Mouse (Mus musculus): ENCODE measurements around the gene Rho.
A peak's percentile ranks its signal among the peaks of the same experiment; 100 is the strongest.

Gene Rho

DNA sequence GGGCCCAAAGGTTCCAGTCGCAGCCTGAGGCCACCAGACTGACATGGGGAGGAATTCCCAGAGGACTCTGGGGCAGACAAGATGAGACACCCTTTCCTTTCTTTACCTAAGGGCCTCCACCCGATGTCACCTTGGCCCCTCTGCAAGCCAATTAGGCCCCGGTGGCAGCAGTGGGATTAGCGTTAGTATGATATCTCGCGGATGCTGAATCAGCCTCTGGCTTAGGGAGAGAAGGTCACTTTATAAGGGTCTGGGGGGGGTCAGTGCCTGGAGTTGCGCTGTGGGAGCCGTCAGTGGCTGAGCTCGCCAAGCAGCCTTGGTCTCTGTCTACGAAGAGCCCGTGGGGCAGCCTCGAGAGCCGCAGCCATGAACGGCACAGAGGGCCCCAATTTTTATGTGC is at the start of gene Rho:
Gene Rho (plus strand): TSS at position 110 of the 400 bp plus-strand sequence.
- DNase-seq (ENCODE audit: low read depth, low spot score), result no peak

DNA sequence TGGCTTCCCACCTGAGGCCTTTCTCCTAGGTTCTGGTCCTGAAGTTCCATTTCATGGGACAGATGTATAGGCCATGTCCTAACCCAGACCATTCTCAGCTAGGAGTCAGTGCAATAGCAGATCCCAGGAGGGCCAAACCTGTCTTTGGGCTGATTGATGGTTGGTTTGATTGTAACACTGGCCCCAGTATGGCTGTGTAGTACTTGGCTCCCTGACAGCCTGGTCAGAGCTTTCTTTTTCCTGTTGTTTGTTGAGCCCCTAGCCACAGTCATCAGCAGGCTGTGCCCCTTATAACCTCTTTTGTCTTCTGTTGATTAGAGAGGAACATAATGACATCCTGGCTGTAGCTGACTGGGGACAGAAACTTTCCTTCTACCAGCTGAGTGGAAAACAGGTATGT is 47.5 kb upstream of the Rho start:
- no peak for DNase-seq (ENCODE audit: low read depth, low spot score)

DNA sequence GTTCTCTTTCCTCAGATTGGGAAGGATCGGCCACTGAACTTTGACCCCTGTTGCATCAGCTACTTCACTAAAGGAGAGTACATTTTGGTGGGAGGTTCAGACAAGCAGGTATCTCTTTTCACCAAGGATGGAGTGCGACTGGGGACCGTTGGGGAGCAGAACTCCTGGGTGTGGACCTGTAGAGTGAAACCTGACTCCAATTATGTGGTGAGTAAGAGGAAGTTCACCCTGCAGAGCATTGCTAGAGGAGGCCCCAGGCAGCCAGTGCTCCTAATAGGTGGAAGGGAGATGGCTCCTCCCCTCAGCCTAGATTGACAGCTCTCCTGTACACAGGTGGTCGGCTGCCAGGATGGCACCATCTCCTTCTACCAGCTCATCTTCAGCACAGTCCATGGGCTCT is 44.7 kb upstream of the Rho start:
- DNase-seq (ENCODE audit: low read depth, low spot score), result peak; percentile 79

DNA sequence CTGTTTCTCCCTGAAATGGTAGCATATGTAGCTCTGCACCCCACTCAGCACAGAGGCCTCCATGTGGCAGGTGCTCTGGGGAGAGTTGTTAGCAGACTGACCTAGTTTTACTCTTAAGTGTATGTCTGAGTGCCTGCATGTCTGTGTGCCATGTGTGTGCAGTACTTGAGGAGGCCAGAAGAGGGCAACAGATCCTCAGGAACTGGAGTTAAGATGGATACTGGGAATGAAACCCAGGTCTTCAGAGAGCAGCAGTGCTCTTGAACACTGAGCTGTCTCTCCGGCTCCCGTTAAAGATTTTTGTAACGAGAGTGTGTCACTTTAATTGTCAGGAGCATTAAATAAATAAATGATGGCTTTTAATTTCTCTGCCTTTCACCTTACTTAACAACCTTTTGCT is 43.3 kb upstream of the Rho start:
- DNase-seq (ENCODE audit: low read depth, low spot score), result peak; percentile 79

DNA sequence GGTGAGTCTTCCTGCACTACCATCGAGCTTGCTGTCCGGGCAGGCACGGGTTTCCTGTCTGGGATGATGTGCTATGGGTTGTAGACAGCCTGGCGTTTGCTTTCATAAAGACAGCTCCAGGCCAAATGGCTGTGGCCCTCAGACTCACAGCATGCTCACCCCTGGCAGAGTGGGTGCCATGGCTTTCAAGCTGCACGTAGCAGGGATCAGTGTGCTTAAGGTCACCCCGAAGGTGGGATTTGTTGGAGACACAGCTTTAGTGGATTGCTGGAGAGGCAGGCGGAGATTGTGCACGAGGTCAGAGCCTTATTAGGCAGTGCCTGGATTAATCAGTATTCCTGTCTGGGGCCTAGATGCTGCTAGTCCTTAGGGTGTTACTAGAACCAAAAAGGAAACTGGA is 40.9 kb upstream of the Rho start:
- no peak for DNase-seq (ENCODE audit: low read depth, low spot score)

DNA sequence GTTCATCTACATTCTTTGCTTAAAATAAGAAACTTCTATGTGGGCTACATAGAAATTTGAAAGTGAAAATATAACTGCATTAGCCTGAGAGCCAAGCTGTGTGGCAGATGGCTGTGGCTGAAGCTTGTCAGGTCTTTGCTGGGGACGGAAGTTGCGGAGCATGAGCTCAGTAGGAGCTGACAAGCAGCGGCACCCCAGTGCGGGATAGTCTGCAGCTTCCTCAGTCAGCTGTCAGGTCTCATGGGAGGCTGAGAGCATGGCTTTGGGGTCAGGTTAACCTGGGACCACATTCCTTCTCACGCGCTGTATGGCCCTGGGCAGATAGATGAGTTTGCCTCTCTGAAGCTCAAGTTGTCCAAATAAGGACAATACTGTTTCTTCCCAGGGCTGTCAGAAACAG is 40.5 kb upstream of the Rho start:
- no peak for DNase-seq (ENCODE audit: low read depth, low spot score)

DNA sequence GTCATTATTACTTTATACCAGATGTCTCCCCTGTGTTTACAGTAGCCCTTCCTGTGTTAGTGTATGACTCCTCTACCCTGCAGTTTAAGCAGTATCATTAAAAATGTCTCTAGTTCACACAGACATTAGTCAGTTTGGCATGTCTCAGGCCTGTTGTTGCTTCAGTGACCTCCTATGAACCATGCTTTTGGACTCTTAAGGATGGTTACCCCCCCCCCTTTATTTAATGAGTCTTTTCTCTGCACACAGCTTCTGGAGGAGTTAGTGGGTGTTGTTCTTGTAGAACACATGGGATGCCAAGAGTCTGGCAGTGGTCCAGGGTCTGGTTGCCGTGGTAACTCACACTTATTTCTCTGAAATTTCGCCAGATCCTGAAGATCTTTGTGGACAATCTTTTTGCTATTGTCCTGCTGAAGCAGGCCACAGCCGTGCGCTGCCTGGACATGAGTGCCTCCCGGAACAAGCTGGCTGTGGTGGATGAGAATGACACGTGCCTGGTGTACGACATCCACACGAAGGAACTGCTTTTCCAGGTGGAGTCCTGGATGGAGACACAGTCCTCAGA is 40.0 kb upstream of the Rho start:
- no peak for DNase-seq (ENCODE audit: low read depth, low spot score)

DNA sequence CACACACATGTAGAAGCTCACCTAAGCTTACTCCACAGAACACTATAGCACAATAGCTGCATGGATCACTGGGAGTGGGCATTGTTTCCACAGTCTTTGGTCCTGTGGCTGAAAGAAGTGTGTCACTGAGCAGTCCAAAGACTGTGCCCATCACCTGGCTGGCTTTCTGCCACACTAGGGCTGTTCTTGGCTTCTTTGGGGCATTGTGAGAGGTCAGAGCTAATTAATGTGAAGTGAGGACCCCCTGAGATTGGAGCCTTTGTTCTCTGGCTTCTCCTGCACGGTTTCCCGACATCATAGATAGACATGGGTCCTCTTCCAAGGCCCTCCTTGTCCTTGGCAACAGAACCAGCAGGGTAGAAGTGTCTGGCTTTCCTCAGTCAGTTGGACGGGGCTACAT is 39.2 kb upstream of the Rho start:
- no peak for DNase-seq (ENCODE audit: low read depth, low spot score)

DNA sequence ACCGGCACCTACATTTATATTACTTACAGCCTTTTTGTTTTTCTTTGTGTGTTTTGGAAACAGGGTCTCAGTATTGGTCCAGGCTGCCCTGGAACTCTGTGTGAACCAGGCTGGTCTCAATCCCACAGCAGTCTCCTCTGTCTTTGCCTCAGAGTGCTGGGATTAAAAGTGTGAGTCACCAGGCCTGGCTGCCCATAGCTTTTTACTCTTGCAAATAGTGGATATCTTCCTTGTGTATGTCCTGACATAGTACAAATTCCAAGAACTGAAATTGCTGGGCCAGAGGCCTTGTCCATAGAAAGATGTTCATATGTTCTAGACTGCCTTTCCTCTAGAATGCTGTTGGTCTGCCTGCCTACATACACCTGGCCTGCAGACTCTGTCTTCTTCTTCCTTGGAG is 35.2 kb upstream of the Rho start:
- DNase-seq (ENCODE audit: low read depth, low spot score), result no peak

DNA sequence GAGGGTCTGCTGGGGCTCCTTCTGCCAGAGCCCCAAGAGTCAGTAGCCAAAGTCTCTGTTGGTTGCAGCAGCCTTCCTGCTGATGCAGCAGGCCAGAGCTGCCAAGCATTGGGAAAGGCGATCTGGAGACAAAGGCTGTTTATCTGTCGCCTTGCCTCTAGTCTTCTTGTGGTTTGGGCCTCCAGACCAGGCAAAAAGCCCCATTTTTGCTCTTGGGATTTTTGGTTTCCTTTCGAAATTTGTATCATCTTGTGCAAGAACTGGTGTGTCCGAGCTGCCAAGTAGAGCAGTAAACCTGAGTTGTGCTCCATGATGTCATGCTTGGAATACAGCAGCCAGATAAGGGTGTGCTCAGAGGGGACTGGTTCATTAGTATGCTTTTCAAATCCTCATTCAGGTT is 34.4 kb upstream of the Rho start:
- DNase-seq (ENCODE audit: low read depth, low spot score), result no peak

DNA sequence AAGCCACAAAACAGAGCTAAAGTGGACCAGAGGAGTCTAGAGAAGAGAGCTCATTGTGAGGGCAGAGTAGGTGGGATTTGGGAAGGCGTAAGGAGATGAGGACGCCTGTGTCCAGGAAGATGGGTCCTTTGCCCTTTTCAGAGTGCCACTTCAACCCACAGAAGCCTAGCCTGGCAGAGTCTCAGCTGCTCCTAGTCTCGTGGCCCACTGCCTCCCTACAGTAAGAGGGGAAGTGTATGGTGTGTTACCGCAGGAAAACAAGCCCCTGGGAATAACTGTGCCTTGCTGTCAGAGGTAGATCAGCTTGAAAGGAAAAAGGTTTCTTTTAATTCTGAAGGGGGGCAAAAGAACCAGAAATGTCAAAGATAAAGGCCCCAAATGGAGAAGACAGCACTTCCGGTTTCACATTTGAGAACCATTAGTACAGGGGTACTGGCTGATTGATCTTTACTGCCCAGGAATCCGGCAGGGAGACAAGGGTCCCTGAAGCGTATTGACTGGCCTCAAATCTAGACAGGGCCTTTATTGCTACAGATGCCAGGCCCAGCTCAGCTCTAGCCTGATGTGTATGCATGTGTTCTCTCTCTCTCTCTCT is 33.5 kb upstream of the Rho start:
- DNase-seq (ENCODE audit: low read depth, low spot score), result no peak

DNA sequence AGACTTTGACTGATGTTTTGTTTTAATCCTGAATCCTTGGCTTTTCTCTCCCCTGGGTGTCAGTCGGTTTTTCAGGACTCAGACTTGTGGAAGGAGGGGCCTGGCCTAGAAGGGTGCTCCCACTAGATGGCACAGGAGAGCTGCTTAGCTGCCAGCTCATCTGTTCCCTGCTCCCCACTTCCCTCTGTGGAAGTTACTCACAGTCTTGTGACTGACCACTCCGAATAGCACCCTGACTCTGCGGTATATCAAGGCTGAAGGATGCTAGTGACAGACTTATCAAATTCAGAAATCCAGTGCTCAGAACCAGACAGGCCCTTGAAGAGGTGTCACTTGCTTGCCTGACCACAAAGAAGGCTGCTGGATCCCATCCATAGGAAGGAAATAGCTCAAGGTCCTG is 30.5 kb upstream of the Rho start:
- DNase-seq (ENCODE audit: low read depth, low spot score), result no peak

DNA sequence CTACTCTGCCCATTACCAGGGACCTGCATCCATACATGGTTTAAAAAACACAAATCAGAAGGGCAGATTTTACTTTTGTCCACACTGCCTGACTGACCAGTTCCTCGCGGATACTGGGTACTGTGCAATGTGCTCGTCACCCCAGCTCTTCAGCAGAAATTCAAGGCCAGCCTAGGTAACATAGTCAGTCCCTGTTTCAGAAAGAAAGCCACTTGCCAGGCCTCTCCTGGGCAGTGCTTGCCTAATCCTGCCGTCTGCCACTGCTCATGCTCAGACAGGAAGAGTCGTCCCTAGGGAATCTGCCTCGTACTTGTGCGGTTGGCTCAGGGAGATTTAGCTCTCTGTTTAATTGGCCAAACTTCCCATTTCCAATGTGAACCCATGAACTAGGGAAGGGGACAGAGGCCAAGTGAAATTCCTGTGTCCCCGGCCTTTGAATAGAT is 30.0 kb upstream of the Rho start:
- no peak for DNase-seq (ENCODE audit: low read depth, low spot score)

DNA sequence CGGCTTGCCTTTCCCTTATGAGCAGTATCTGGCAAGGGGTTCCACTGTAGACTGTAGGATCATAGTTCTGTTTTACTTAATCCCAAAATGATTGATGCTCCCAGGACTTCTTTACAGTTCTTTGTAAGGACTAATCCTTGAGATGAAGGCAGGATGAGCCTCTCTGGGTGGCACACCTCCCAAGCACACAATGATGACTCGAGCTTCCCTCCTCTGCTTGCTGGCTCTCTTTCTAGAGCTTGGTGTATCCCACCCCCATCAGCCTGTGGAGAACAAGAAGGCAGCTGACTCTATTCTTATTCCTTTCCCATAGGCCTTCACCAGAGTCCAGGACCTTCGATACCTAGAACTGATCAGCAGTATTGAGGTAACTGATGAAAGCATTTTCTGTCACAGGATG is 29.0 kb upstream of the Rho start:
- DNase-seq (ENCODE audit: low read depth, low spot score), result no peak

DNA sequence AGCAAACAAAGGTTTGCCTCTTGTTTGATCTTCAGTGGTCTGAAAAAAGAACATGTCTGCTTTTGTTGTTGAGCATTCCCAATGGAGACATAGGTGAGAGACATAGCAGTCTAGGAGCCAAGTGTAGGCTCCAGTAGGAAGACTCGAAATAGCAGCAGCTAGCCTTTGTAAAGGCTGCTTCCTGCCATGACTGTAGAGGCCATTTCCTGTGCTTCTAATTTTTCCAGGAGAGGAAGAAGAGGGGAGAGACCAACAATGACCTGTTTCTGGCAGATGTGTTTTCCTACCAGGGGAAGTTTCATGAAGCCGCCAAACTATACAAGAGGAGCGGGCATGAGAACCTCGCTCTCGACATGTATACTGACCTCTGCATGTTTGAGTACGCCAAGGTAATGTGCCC is 26.0 kb upstream of the Rho start:
- DNase-seq (ENCODE audit: low read depth, low spot score), result no peak

DNA sequence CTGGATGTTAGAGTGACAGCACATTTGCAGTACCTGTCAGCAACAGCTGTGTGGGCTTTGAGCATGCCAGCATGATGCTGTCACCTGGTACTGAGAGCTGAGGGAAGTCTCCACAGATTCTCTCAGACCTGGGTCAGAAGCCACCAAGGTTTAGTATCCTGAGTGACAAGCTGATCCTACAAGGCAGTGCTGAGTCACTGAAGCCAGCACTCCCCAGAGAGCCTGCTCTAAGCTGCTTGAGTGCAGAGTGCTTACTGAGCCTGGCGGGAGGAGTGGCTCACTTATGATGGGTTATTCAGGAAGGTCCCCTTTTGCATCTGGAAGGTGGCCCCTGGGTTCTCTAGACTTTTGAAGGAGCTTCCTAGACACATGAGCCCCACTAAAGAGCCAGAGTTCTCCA is 25.1 kb upstream of the Rho start:
- no peak for DNase-seq (ENCODE audit: low read depth, low spot score)

DNA sequence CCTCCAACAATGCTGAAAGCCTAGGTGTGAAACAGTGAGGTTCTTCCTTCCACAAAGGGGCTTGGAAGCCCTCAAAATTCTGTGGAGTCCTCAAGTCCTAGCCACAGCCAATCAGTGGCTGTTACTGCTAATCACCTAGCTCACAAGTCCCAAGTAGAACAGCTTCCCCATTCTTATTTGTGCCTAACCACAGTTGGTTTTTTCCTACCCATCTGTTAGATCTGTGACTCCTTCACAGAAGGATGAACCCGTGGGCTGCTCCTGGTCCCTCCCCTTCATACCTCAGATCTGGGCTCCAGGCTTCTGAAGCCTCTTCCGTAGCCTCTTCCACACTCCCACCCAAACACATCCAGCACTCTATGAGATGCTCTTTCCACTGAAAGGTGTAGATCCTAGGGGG is 24.7 kb upstream of the Rho start:
- DNase-seq (ENCODE audit: low read depth, low spot score), result no peak

DNA sequence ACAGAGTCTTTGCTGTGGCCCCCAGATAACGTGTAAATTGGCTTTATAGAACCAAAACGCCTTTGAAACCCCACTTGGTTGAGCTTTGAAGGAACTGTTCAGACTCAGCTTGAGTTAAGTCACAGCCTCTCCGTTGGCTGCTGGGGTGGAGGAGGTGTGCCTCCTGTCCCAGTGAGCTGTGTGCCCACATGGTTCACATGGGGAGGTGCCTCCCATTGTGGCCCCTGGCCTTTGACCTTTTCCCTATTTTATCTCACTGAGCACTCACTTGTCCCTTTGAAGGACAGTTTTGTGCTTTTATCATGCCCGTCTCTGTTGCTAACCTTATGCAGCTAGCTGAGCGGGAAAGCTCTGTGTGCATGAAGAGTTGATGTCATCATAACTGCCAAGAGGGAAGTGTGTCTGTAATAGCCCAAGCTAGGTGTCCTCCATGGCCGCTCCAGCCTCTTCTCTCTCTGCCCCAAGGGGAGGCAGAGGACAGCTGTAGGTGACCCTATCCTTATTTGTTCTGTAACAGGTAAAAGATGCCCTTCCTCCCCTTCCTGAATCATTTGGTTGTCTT is 23.0 kb upstream of the Rho start:
- no peak for DNase-seq (ENCODE audit: low read depth, low spot score)

DNA sequence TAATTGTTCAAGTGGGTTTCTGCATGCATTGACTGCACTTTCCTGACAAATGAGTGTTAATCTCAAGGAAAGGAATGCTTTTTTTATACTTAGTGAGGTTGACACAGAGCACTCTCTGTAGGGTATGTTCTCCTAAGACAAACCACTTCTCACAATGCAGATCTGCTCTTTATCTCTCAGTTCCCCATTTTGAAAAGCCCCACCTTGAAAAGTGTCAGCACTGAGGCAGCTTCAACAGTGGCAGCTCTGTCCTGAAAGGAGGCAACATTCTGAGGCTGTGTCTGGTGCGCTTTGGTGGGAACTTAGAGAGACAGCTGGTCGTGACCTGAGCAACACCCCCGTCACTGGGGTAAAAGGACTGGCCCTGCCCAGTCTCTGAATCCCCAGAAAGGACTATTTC is 22.5 kb upstream of the Rho start:
- DNase-seq (ENCODE audit: low read depth, low spot score), result no peak

DNA sequence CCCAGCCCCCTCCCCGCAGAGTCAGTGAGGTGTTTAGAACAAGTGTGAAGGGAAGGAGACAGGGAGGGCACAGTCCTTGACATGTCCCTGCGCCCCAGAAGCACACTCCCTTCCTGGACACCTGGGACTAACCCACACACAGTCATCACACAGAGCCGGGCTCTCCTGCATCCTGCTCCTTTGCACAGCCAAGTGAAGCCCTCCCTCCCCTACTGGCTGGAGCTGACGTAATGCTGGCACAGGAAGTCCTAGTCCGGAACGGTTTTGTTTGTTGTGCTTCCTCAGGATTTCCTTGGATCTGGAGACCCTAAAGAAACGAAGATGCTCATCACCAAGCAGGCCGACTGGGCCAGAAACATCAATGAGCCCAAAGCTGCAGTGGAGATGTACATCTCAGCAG is 21.6 kb upstream of the Rho start:
- no peak for DNase-seq (ENCODE audit: low read depth, low spot score)

DNA sequence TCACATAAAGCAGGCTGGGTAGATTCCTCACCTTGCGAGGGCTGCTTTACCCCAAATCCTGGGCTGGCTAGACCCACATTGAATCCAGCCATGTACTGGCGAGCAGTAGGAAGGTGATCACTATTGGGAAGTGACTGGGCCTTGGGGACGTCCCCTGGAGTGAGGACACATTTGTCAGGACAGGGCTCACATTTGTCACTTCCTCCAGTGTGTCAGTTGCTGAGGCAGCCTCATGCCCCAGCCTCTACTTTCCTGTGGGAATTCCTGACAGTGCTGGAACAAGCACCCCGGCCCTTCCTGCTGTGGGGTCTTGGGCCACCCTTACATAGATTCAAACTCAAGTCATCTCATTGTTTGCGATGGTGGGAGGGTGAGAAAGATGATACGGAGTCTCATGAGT is 19.8 kb upstream of the Rho start:
- no peak for DNase-seq (ENCODE audit: low read depth, low spot score)

DNA sequence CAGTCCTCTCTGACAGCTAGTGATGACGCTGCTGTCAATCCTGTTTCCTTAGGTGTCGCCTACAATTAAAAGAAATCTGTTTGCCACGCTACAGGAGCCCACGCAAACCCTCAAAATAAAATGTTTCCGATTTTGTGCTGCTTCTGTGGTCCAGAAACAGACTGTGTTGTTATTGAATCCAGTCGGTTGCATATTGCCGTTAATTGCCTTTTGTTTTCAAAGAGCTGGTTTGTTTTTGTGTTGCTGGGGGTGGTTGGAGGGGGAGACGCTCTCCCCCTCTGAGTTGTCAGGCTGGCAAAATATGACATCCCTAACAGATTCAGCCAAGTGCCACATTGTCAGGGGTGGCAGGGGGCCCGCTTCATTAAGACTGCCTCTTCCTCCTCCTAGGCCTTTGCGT is 18.1 kb upstream of the Rho start:
- DNase-seq (ENCODE audit: low read depth, low spot score), result no peak

DNA sequence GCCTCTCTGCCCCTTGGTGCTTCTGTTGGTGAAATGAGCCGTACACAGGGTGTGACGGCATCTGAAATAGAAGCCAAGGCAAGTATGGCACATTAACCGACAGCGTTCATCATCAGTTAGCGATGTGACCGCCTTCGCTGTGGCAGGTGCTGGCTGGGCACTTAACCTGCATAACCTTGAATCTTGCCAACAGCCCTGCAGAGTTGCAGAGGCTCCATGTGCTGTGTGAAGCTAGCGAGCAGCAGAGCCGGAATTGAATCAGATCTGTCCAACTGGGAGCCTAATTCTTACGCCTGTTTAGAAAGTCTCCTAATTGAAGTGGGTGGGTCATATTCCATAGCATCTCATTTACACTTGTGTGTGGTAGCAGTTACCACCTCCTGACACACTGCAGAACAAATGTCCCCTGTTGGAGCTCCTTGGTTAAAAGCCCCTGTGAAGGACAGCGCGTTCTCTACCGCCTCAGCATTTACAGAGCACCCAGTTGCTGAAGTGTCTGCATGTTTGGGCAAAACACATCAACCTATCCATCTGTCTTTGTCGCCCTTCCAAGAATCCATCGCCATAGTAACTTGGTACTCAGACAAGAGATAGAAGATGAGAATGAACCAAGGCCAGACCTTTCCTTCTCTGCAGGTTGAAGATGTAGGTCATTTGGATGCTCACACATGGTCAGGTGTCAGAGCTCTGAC is 16.9 kb upstream of the Rho start:
- no peak for DNase-seq (ENCODE audit: low read depth, low spot score)

Measured in ZHBTc4 (cell line).